Mouse (Mus musculus): ENCODE results near the gene Ube2c. TPM values are rescaled to one million over a fixed set of nuclear protein-coding genes. Genes with fewer than 3 reads are reported as not detected.

The Ube2c gene
- total and polyA plus RNA-seq, 3 experiments = 177 to 365 (median 257) TPM

- Histone ChIP-seq H3K27ac (ENCODE audit: control insufficient read depth, low read depth, low read length) (no peak overlapping the region), H3K4me1 (ENCODE audit: control insufficient read depth in 1 of 2, insufficient read depth in 2 of 2, low read length in 2 of 2) (no peaks in the 10 kb centered on the region), H3K79me2 (ENCODE audit: control insufficient read depth, insufficient read depth, low read length, poor library complexity) (no peaks in the 10 kb centered on the region), H3K4me3 (ENCODE audit: control insufficient read depth in 1 of 2, insufficient read depth in 1 of 2, low read depth in 2 of 2, low read length in 2 of 2) (no peak overlapping the region), H3K27me3 (ENCODE audit: control insufficient read depth in 1 of 2, insufficient read depth in 2 of 2, low read length in 2 of 2) (peaks cover 1 to 6% of the 10 kb centered on the region in 2 experiments; a peak in 2 of 4 replicates), H3K9me3 (replicated peaks; ENCODE audit: insufficient read depth, low read length) (no peaks in the 10 kb centered on the region), H3K36me3 (ENCODE audit: control insufficient read depth in 1 of 2, insufficient read depth in 2 of 2, low read length in 2 of 2) (no peaks in the 10 kb centered on the region), H3K9ac (ENCODE audit: control insufficient read depth, low read depth, low read length, poor library complexity, severe bottlenecking) (no peak overlapping the region)
- TF ChIP-seq KAT2A (conservative IDR thresholded peaks at IDR 0.05; ENCODE audit: low read depth, low read length) (no peak), MAX (IDR thresholded peaks at IDR 0.05; ENCODE audit: low read length) (no peak), USF1 (IDR thresholded peaks at IDR 0.05; ENCODE audit: low read depth, low read length) (no peak), SIN3A (IDR thresholded peaks at IDR 0.05; ENCODE audit: low read length) (no peak), NELFE (IDR thresholded peaks at IDR 0.05; ENCODE audit: low read depth, low read length) (no peak), NRF1 (IDR thresholded peaks at IDR 0.05; ENCODE audit: insufficient read depth, low read depth, low read length, poor library complexity, severe bottlenecking) (no peak), JUND (IDR thresholded peaks at IDR 0.05; ENCODE audit: low read depth, low read length) (no peak), EP300 (IDR thresholded peaks at IDR 0.05; ENCODE audit: low read depth in 1 of 2, low read length in 2 of 2) (no peak), GABPA (IDR thresholded peaks at IDR 0.05; ENCODE audit: low read depth, low read length) (no peak), CHD1 (IDR thresholded peaks at IDR 0.05; ENCODE audit: low read depth, low read length) (no peak), BHLHE40 (IDR thresholded peaks at IDR 0.05; ENCODE audit: borderline replicate concordance, low read depth, low read length) (no peak), POLR2A (IDR thresholded peaks at IDR 0.05; ENCODE audit: control insufficient read depth in 1 of 2, insufficient read depth in 1 of 2, low read depth in 1 of 2, low read length in 2 of 2, poor library complexity in 1 of 2) (no peak), UBTF (IDR thresholded peaks at IDR 0.05; ENCODE audit: borderline replicate concordance, insufficient read depth, low read depth, low read length) (no peak), ETS1 (IDR thresholded peaks at IDR 0.05; ENCODE audit: low read depth, low read length) (no peak), E2F4 (IDR thresholded peaks at IDR 0.05; ENCODE audit: borderline replicate concordance, low read depth, low read length) (no peak)
- no peak for DNase-seq (ENCODE audit: low read depth, low spot score)
These were observed 46.4 kb upstream of the Ube2c start for GRCm38 (mm10) chr2:164723276-164723675.

- Histone ChIP-seq H3K36me3 (ENCODE audit: control insufficient read depth in 1 of 2, insufficient read depth in 2 of 2, low read length in 2 of 2) (no peaks in the 10 kb centered on the region), H3K4me3 (ENCODE audit: control insufficient read depth in 1 of 2, insufficient read depth in 1 of 2, low read depth in 2 of 2, low read length in 2 of 2) (no peak overlapping the region), H3K27ac (ENCODE audit: control insufficient read depth, low read depth, low read length) (no peak overlapping the region), H3K9me3 (replicated peaks; ENCODE audit: insufficient read depth, low read length) (no peaks in the 10 kb centered on the region), H3K9ac (ENCODE audit: control insufficient read depth, low read depth, low read length, poor library complexity, severe bottlenecking) (no peak overlapping the region), H3K4me1 (ENCODE audit: control insufficient read depth in 1 of 2, insufficient read depth in 2 of 2, low read length in 2 of 2) (no peaks in the 10 kb centered on the region), H3K27me3 (ENCODE audit: control insufficient read depth in 1 of 2, insufficient read depth in 2 of 2, low read length in 2 of 2) (peaks cover 1 to 9% of the 10 kb centered on the region in 2 experiments; a peak in 3 of 4 replicates), H3K79me2 (ENCODE audit: control insufficient read depth, insufficient read depth, low read length, poor library complexity) (no peaks in the 10 kb centered on the region)
- peak; percentile 64 for DNase-seq (ENCODE audit: low read depth, low spot score)
- no peak for TF ChIP-seq POLR2A (IDR thresholded peaks at IDR 0.05; ENCODE audit: control insufficient read depth in 1 of 2, insufficient read depth in 1 of 2, low read depth in 1 of 2, low read length in 2 of 2, poor library complexity in 1 of 2)
- TF ChIP-seq MYB (IDR thresholded peaks at IDR 0.05; ENCODE audit: low read depth, low read length) = no peak
- no peak for TF ChIP-seq ELF1 (IDR thresholded peaks at IDR 0.05; ENCODE audit: low read depth, low read length)
- no peak for TF ChIP-seq ETS1 (IDR thresholded peaks at IDR 0.05; ENCODE audit: low read depth, low read length)
- peak; percentile 97 for TF ChIP-seq SMC3 (IDR thresholded peaks at IDR 0.05; ENCODE audit: low read depth, low read length)
- TF ChIP-seq GABPA (IDR thresholded peaks at IDR 0.05; ENCODE audit: low read depth, low read length) = no peak
- TF ChIP-seq E2F4 (IDR thresholded peaks at IDR 0.05; ENCODE audit: borderline replicate concordance, low read depth, low read length) = no peak
- TF ChIP-seq USF1 (IDR thresholded peaks at IDR 0.05; ENCODE audit: low read depth, low read length) = no peak
- TF ChIP-seq MAX (IDR thresholded peaks at IDR 0.05; ENCODE audit: low read length) = no peak
- no peak for TF ChIP-seq MYC (IDR thresholded peaks at IDR 0.05; ENCODE audit: low read depth, low read length)
- TF ChIP-seq ZMIZ1 (IDR thresholded peaks at IDR 0.05; ENCODE audit: low read depth, low read length) = no peak
- TF ChIP-seq JUND (IDR thresholded peaks at IDR 0.05; ENCODE audit: low read depth, low read length) = no peak
- TF ChIP-seq SIN3A (IDR thresholded peaks at IDR 0.05; ENCODE audit: low read length) = 0 out of 2 replicates have a peak, but pooled peaks have one; percentile 27
- no peak for TF ChIP-seq CHD2 (IDR thresholded peaks at IDR 0.05; ENCODE audit: low read length)
- no peak for TF ChIP-seq HCFC1 (IDR thresholded peaks at IDR 0.05; ENCODE audit: low read depth, low read length)
- no peak for TF ChIP-seq EP300 (IDR thresholded peaks at IDR 0.05; ENCODE audit: low read depth in 1 of 2, low read length in 2 of 2)
- TF ChIP-seq MXI1 (IDR thresholded peaks at IDR 0.05; ENCODE audit: low read depth, low read length) = no peak
- TF ChIP-seq NRF1 (IDR thresholded peaks at IDR 0.05; ENCODE audit: insufficient read depth, low read depth, low read length, poor library complexity, severe bottlenecking) = no peak
- TF ChIP-seq ZKSCAN1 (IDR thresholded peaks at IDR 0.05; ENCODE audit: low read depth, low read length) = no peak
- no peak for TF ChIP-seq CHD1 (IDR thresholded peaks at IDR 0.05; ENCODE audit: low read depth, low read length)
- no peak for TF ChIP-seq USF2 (IDR thresholded peaks at IDR 0.05; ENCODE audit: borderline replicate concordance in 1 of 2, insufficient read depth in 1 of 2, low read depth in 1 of 2, low read length in 2 of 2)
- no peak for TF ChIP-seq TBP (IDR thresholded peaks at IDR 0.05; ENCODE audit: low read depth, low read length)
- TF ChIP-seq KAT2A (conservative IDR thresholded peaks at IDR 0.05; ENCODE audit: low read depth, low read length) = no peak
- no peak for TF ChIP-seq POLR2AphosphoS2 (IDR thresholded peaks at IDR 0.05; ENCODE audit: low read length)
- peak; percentile 44; the same call in 1 of the 2 replicates for TF ChIP-seq BHLHE40 (IDR thresholded peaks at IDR 0.05; ENCODE audit: borderline replicate concordance, low read depth, low read length)
These were observed 43.6 kb upstream of the Ube2c start for GRCm38 (mm10) chr2:164725895-164726619.

Measured in MEL (cell line).